Mouse (Mus musculus) cerebellum, adult 9-10 months (tissue): ENCODE results near the gene Col12a1.

Experiments
- DNase-seq: peaks from one replicate; pipeline ENCODE4 v3.0.0; 2022

Col12a1 gene

GRCm38 (mm10) chr9:79600237-79600570, 118.4 kb downstream of the Col12a1 start:
- no peak for DNase-seq

- no peak for DNase-seq
Observed at GRCm38 (mm10) chr9:79599395-79600236, 119.0 kb downstream of the Col12a1 start.

- no peak for DNase-seq
Observed at GRCm38 (mm10) chr9:79598578-79598977, 120.1 kb downstream of the Col12a1 start.

- DNase-seq, result no peak
Observed at GRCm38 (mm10) chr9:79586415-79587195, 132.0 kb downstream of the Col12a1 start.

- DNase-seq, result no peak
Observed at GRCm38 (mm10) chr9:79566838-79567237, 151.8 kb downstream of the Col12a1 start.

- no peak for DNase-seq
Observed at GRCm38 (mm10) chr9:79553297-79553696, 165.3 kb downstream of the Col12a1 start.
